Mouse (Mus musculus): ENCODE results near the gene Npc1l1.

DNA sequence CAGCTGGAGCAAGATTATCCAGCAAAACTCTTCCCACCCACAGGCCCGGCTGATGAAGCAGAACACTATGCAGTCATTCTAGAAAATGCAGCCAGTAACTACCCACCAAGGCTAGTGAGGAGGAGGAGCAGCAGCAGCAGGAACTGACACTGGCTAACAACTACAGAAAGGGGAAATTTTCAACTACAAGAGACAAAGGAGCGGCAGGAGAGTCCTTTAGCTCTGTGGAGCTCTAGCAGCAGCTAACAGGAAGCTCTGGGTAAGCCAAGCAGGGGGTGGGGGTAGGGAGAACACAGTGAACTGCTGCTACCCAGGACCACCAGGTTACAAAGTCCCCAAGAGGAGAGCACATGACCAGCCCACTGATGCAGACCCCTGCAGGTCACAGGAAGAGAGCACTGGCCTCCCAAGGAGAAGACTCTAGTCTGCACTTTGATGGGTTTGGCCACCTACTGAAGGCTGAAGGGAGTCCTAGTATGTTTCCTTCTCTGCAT is 51.2 kb downstream of the Npc1l1 start:
- no peak for TF ChIP-seq CTCF (IDR thresholded peaks at IDR 0.05; ENCODE audit: borderline replicate concordance, extremely low read depth, insufficient read depth, insufficient read length)
- TF ChIP-seq POLR2A (IDR thresholded peaks at IDR 0.05; ENCODE audit: borderline replicate concordance, extremely low read depth, insufficient read depth, insufficient read length, poor library complexity, severe bottlenecking) = no peak
